Mouse (Mus musculus): ENCODE measurements at regions not wholly inside any gene's neighbourhood (a gene's known extent, or its start where the extent isn't known, plus 50 kb on each side); places are given as distances from the start of the nearest gene placed in this dataset.
"Not testable (repeated sequence)": the region's sequence is repeated elsewhere in the genome, so short reads cannot be mapped to it uniquely, and the experiment has no call there.

DNA sequence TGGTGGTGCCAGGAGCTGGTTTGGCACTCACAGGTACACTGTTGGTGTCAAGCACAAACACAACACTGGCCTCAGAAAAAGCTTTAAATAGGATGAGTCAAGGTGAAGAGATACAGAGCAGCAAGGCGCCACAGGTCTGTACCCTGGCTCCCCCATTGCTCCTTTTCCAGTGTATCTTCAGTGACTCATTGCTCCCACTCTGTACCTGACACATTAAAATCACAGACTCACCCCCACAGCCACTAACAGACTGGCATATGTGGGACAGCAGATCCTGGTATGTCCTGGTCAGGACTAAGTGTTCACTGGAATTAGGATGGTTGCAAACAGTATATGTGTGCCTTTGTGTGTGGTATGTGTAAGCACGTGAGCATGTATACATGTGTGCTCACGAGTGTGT, 226.5 kb downstream of the 1810013L24Rik start:
- no peak for TF ChIP-seq GATA1 (IDR thresholded peaks at IDR 0.05; ENCODE audit: low read length)
- TF ChIP-seq TAL1 (IDR thresholded peaks at IDR 0.05; ENCODE audit: low read length) = no peak
- Histone ChIP-seq H3K4me3 (replicated peaks) (no peak overlapping the region), H3K27me3 (ENCODE audit: control insufficient read depth) (no peaks in the 10 kb centered on the region), H3K36me3 (ENCODE audit: control insufficient read depth) (no peaks in the 10 kb centered on the region), H3K9me3 (ENCODE audit: control insufficient read depth, low read length) (no peaks in the 10 kb centered on the region; the same call in 1 of the 2 replicates), H3K4me1 (ENCODE audit: control insufficient read depth) (peaks cover 11% of the 10 kb centered on the region)

DNA sequence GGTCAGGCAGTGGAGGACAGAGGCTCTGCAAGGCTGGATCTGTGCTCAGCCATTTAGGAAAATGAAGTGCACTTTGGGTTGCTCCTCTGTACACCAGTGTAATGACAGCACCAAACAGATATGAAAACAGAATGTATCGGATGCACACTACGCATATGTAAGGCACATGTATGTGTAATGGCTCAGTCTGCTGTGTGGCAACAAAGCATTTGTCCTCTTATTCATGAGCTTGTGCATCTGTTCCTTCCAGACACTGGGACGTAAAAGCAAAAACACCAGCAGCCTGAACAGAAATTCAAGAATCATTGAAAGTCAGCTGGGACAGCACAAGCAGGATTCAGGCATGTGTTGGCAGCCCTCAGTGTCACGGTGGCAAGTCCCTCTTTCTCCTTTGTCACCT, 241.6 kb downstream of the 1810013L24Rik start:
- TF ChIP-seq TAL1 (IDR thresholded peaks at IDR 0.05; ENCODE audit: low read length) (no peak), GATA1 (IDR thresholded peaks at IDR 0.05; ENCODE audit: low read length) (no peak)

DNA sequence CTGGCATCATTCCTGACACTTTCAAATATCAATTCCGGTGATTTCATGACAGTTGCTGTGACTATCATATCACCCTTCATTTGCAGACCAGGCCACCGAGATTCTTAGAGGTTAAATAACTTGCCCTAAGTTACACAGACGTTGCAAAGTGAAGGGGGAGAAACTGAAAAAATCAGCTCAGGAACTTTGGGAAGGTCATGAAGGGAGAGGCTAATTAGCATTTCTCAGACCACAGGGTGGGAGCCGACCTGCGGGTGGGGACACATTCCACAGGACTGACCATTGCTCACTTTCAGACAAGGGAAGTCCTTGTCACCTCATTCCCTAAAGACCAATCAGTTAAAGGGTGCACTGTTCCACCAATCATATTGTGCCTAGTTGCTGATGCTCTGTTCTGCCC, 242.1 kb downstream of the 1810013L24Rik start:
- not testable (repeated sequence) for H3K4me3 ChIP-seq (replicated peaks); H3K9me3 ChIP-seq (ENCODE audit: control insufficient read depth, low read length); H3K36me3 ChIP-seq (ENCODE audit: control insufficient read depth); H3K27me3 ChIP-seq (ENCODE audit: control insufficient read depth); H3K4me1 ChIP-seq (ENCODE audit: control insufficient read depth)

More for the DNA sequence above, 241.6 kb downstream of the 1810013L24Rik start:
- Histone ChIP-seq H3K9me3 (ENCODE audit: control insufficient read depth, low read length) (peaks cover 9% of the 10 kb centered on the region), H3K27me3 (ENCODE audit: control insufficient read depth) (no peaks in the 10 kb centered on the region), H3K4me3 (replicated peaks) (no peak overlapping the region), H3K4me1 (ENCODE audit: control insufficient read depth) (no peaks in the 10 kb centered on the region), H3K36me3 (ENCODE audit: control insufficient read depth) (no peaks in the 10 kb centered on the region)

DNA sequence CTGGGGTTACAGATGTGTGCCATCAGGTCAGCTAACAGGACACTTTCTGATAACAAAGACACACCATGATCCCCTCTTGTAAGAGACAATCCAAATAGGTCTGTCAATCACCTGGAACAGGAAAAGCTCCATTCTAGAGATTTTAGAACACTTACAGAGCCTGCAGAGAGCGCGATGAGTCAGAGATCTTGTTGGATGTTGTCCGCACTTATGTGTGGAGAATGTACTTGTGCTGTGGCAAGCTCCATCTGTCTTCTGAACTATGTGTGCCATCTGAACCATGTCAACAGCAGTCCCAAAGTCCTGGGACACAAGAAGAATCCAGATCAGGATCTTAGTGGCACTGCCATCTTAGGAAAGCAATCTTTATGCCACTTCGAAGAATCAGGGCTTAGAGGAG, 244.4 kb downstream of the 1810013L24Rik start:
- Histone ChIP-seq H3K36me3 (ENCODE audit: control insufficient read depth) (no peaks in the 10 kb centered on the region), H3K4me3 (replicated peaks) (no peak overlapping the region), H3K27me3 (ENCODE audit: control insufficient read depth) (no peaks in the 10 kb centered on the region), H3K4me1 (ENCODE audit: control insufficient read depth) (no peaks in the 10 kb centered on the region), H3K9me3 (ENCODE audit: control insufficient read depth, low read length) (peaks cover 9% of the 10 kb centered on the region)
- TF ChIP-seq TAL1 (IDR thresholded peaks at IDR 0.05; ENCODE audit: low read length) (no peak), GATA1 (IDR thresholded peaks at IDR 0.05; ENCODE audit: low read length) (no peak)

DNA sequence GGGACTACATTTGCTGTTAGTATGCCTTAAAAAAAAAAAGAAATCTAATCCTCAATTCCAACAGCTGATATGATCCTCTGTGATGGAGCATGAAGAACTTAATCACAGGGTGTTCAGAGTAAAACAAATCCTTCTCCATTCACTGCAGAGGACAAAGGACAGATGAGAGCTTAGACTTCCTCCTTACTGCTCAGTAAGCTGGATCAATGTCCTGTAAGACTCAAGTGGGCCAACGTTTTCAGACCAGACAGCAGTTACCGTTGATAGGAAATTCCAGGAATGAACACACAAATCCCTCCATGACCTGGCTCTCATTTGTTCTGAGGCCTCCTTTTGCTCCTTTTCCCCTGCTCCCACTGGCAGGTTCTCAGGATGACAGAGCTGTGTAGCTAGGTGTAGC, 247.6 kb downstream of the 1810013L24Rik start:
- Histone ChIP-seq H3K36me3 (ENCODE audit: control insufficient read depth) (no peaks in the 10 kb centered on the region), H3K9me3 (ENCODE audit: control insufficient read depth, low read length) (no peaks in the 10 kb centered on the region; the same call in 1 of the 2 replicates), H3K27me3 (ENCODE audit: control insufficient read depth) (no peaks in the 10 kb centered on the region), H3K4me3 (replicated peaks) (no peak overlapping the region), H3K4me1 (ENCODE audit: control insufficient read depth) (peaks cover 9% of the 10 kb centered on the region)
- TF ChIP-seq TAL1 (IDR thresholded peaks at IDR 0.05; ENCODE audit: low read length) (no peak), GATA1 (IDR thresholded peaks at IDR 0.05; ENCODE audit: low read length) (no peak)

DNA sequence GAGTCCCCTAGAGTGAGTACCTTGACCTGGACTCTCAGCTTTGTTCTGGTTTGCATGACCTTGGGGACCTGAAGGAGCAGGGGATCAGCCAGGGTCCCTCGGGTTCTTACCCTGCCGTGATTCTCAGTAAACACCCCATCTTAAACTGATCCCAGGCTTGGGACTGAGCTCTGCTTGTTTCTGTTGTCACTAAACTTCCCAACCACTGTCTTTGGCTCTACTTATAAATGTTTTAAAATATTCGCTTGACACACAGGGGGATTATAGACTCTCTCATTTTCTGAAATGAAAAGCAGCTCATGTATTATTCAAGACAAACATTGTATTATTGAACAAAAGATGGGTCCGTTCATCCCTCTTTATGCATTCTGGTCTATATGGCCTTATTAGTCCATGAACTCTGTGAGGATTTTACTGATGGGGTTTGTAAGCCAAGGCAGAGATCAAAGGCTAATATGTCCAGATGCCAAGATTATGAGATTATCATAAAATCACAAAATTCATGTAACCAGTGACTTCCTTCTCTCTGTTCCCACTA, 248.6 kb downstream of the 1810013L24Rik start:
- H3K36me3 ChIP-seq (ENCODE audit: control insufficient read depth) = no peaks in the 10 kb centered on the region
- peaks cover 17% of the 10 kb centered on the region for H3K4me1 ChIP-seq (ENCODE audit: control insufficient read depth)
- H3K27me3 ChIP-seq (ENCODE audit: control insufficient read depth) = no peaks in the 10 kb centered on the region
- TF ChIP-seq TAL1 (IDR thresholded peaks at IDR 0.05; ENCODE audit: low read length) = no peak
- no peak for TF ChIP-seq GATA1 (IDR thresholded peaks at IDR 0.05; ENCODE audit: low read length)
- H3K9me3 ChIP-seq (ENCODE audit: control insufficient read depth, low read length) = no peaks in the 10 kb centered on the region; the same call in 1 of the 2 replicates
- H3K4me3 ChIP-seq (replicated peaks) = no peak overlapping the region

DNA sequence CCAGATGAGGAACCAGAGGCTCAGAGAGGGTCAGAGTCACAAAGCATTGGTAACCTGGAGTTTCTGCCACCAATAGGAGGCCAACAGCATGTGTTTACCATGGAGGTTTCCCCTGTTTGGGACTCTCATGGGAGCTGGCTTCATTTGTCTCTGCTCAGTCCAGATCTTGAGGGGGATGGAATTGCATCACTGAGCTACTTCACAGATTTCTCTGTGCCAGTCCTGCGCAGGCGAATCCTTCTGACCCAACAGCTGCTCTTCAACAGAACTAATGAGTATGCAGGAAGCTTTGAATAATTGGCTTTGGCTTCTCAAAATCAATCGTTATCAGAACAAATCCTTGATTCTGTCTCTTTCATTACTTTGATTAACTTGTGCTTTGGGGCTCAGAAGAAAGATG, 253.1 kb downstream of the 1810013L24Rik start:
- peaks cover 63% of the 10 kb centered on the region for H3K4me1 ChIP-seq (ENCODE audit: control insufficient read depth)
- H3K9me3 ChIP-seq (ENCODE audit: control insufficient read depth, low read length) = no peaks in the 10 kb centered on the region; the same call in 1 of the 2 replicates
- H3K36me3 ChIP-seq (ENCODE audit: control insufficient read depth) = no peaks in the 10 kb centered on the region
- TF ChIP-seq TAL1 (IDR thresholded peaks at IDR 0.05; ENCODE audit: low read length) = no peak
- no peak for TF ChIP-seq GATA1 (IDR thresholded peaks at IDR 0.05; ENCODE audit: low read length)
- no peak overlapping the region for H3K4me3 ChIP-seq (replicated peaks)
- H3K27me3 ChIP-seq (ENCODE audit: control insufficient read depth) = no peaks in the 10 kb centered on the region

DNA sequence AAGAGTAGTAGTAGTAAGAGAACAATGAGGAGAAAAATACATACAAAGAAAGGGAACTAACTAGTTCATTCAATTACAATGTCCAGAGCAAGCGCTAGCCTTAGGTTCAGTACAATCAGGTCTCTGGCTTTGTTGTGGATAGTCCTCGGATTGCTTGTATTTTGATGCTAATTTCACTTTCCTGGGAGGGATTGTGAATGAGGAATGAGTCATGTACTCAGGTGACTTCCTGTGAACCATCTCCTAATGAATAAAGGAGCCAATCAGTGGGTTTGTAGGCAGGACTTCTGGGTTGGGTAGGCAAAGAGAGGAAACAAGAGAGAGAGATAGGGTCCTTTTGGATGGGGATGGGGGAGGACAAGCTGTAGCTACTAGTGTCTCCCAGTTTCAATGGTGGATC, 253.8 kb downstream of the 1810013L24Rik start:
- TF ChIP-seq TAL1 (IDR thresholded peaks at IDR 0.05; ENCODE audit: low read length) = no peak
- no peak for TF ChIP-seq GATA1 (IDR thresholded peaks at IDR 0.05; ENCODE audit: low read length)
- H3K4me1 ChIP-seq (ENCODE audit: control insufficient read depth) = peaks cover 67% of the 10 kb centered on the region

DNA sequence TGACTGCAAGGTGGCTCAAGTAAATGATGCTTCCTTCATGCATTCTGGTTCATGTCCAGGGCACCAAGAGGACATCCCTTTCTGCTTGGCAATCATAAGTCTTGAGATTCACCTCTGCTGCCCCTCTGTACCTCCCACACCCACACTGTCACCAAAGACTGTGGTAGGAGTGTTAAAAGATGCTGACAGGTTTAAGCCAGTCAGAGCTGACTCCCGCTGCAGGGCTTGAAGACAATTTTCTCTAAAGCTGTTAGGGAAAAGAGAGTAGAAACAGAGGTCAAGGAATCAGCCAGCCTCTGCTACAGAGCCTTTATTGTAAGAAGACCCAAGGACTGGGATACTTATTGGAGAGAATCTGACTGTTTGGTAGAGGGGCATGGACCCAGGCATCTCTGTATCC, 254.7 kb downstream of the 1810013L24Rik start:
- H3K4me1 ChIP-seq (ENCODE audit: control insufficient read depth) = peaks cover 67% of the 10 kb centered on the region
- no peaks in the 10 kb centered on the region for H3K27me3 ChIP-seq (ENCODE audit: control insufficient read depth)
- H3K4me3 ChIP-seq (replicated peaks) = no peak overlapping the region
- no peaks in the 10 kb centered on the region; the same call in 1 of the 2 replicates for H3K9me3 ChIP-seq (ENCODE audit: control insufficient read depth, low read length)
- TF ChIP-seq GATA1 (IDR thresholded peaks at IDR 0.05; ENCODE audit: low read length) (no peak), TAL1 (IDR thresholded peaks at IDR 0.05; ENCODE audit: low read length) (no peak)
- H3K36me3 ChIP-seq (ENCODE audit: control insufficient read depth) = no peaks in the 10 kb centered on the region

More for the DNA sequence above, 253.8 kb downstream of the 1810013L24Rik start:
- no peaks in the 10 kb centered on the region; the same call in 1 of the 2 replicates for H3K9me3 ChIP-seq (ENCODE audit: control insufficient read depth, low read length)
- H3K27me3 ChIP-seq (ENCODE audit: control insufficient read depth) = no peaks in the 10 kb centered on the region
- no peaks in the 10 kb centered on the region for H3K36me3 ChIP-seq (ENCODE audit: control insufficient read depth)
- H3K4me3 ChIP-seq (replicated peaks) = no peak overlapping the region

DNA sequence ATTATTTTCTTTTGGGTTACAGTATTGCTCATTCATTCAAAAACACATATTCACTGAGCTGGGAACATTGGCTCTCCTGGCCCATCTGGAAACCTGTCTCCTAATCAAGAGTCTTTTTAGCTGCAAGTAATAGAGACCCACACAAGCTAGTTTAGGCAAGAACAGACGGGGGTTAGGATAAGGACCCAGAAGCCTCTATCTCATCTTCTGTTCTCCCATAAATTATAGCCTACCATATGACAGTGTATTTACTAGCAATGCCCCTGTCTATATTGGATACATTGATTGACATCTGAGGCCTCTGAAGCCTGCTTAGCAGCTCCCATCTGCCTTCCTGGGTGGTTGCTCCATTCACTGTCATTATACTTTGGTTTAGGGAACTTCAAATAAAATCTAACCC, 255.2 kb downstream of the 1810013L24Rik start:
- TF ChIP-seq TAL1 (IDR thresholded peaks at IDR 0.05; ENCODE audit: low read length) (no peak), GATA1 (IDR thresholded peaks at IDR 0.05; ENCODE audit: low read length) (no peak)
- H3K36me3 ChIP-seq (ENCODE audit: control insufficient read depth) = no peaks in the 10 kb centered on the region
- no peak overlapping the region for H3K4me3 ChIP-seq (replicated peaks)
- no peaks in the 10 kb centered on the region; the same call in 1 of the 2 replicates for H3K9me3 ChIP-seq (ENCODE audit: control insufficient read depth, low read length)
- H3K27me3 ChIP-seq (ENCODE audit: control insufficient read depth) = no peaks in the 10 kb centered on the region
- H3K4me1 ChIP-seq (ENCODE audit: control insufficient read depth) = peaks cover 72% of the 10 kb centered on the region

All from erythroblast, embryonic 14.5 days (primary cell).